Mouse (Mus musculus) cerebellum, postnatal 10 days (tissue): Measurements from ENCODE around the gene Slc39a13.
"Not testable (repeated sequence)": the region's sequence is repeated elsewhere in the genome, so short reads cannot be mapped to it uniquely, and the experiment has no call there.

ENCODE experiments used
- DNase-seq, 2 experiments: peaks; one replicate each; pipeline ENCODE4 v3.0.0; 2021; ENCODE audit warnings: mixed read lengths in 2 of 2

The Slc39a13 gene

DNA sequence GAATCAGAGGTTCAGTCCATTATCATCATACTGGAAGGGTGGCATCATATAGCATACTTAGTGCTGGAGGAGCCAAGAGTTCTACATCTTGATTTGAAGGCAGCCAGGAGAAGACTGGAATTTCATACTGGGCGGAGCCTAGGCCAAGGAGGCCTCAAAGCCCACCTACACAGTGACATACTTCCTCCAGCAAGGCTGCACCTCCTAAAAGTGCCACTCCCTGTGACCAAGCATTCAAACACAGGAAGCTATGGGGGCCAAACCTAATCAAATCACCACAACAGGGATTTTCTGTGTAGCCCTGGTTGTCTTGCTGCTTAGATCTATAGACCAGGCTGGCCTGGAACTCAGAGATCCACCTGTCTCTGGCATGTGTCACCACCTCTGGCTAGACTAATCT, 46.3 kb downstream of the Slc39a13 start:
- no peak for DNase-seq

GRCm38 (mm10) chr2:91023131-91023530, 47.1 kb downstream of the Slc39a13 start:
- DNase-seq: no peak

DNA sequence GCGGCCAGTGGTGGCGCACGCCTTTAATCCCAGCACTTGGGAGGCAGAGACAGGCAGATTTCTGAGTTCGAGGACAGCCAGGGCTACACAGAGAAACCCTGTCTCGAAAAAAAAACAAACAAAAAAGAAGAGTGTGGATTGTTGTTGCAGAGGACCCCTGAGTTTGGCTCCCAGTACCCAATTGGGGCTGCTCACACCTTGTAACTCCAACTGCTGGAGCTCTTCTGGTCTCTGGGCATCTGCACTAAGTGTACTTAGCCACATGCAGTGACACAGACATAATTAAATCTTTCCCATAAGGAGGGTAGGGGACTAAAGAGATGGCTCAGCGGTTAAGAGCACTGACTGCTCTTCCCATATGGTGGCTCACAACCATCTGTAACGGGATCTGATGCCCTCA, 48.0 kb downstream of the Slc39a13 start:
- DNase-seq: not testable (repeated sequence)

DNA sequence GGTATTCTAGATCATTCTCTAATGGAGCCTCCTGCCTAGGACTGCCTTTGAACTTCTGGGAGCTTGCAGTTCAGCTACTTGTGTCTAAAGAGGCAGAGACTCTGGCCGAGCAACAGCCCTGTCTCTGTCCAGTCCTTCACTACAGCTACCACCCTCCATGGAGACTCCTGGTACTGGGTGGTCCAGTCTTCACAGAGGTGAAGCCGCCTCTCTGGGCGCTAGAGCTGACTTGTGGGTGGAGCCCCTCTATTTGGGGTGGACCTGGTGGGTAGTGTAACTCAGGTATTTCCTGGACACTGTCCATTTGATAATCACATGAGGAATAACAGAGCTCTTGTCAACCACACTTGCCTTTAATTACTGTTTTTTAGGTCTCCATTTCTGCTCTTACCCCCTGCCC, 50.3 kb downstream of the Slc39a13 start:
- no peak for DNase-seq

- DNase-seq: peak; percentile 56 to 57
Observed at GRCm38 (mm10) chr2:91018061-91018788, 52.0 kb downstream of the Slc39a13 start.

- DNase-seq: peak; percentile 51 to 62
Observed at GRCm38 (mm10) chr2:91015386-91015785, 54.8 kb downstream of the Slc39a13 start.

DNA sequence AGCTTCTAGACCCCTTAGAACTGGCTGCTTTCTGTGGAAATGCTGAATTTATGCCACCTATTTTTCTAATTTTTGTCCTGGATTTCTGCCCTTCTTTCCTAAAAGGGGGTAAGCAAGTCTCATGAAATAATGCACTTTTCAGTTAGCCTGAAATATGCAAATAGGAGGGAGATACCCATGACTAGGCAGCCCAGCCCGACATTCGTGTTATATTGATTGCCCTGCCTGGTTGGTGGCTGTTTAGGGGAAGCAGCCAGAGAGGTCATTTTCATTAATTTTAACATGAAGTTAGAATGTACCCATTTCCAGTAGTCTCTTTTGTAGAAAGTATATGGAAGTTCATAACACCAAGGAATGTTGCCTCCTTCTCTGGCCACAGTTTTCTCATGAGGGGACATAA, 56.3 kb downstream of the Slc39a13 start:
- DNase-seq: no peak
